Mouse (Mus musculus): ENCODE results near the gene Sbpl. TPM values are rescaled to one million over a fixed set of nuclear protein-coding genes. Genes with fewer than 3 reads are reported as not detected.
"Not testable (repeated sequence)": the region's sequence is repeated elsewhere in the genome, so short reads cannot be mapped to it uniquely, and the experiment has no call there.

Gene Sbpl
- total RNA-seq, 2 experiments from 2014 or later = not detected

DNA sequence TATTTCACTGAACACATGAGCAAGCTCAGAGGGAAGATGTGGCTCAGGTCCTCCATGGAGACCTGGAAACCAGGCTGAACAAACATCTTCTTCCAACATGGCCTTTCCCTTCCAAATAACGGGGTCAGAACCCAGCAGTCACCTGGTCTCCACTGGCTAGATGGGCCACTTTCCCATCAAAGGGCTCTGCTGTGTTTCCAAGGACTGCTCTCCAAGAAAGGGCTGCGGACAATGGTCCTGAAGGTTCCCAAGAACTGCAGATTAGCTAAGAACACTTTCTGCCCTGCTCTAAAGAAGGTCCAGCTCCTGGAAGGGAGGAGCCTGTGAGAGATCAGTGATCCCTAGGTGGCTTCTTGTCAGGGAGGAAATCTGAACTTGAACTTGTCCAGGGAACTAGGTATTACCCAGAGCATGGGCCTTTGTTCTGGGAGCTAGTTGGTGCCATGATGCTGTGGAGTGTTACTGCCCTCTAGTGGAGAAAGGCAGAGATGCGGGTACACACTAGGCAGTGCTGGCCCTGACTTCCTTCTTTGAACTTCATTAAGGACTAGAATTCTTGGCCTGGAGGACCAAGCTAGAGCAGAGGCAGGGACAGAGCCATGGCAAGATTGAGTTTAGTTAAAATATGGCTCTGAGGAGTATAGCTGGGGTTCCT lies 5.1 kb upstream of the Sbpl start:
- peak; percentile 71 to 87 for DNase-seq

DNA sequence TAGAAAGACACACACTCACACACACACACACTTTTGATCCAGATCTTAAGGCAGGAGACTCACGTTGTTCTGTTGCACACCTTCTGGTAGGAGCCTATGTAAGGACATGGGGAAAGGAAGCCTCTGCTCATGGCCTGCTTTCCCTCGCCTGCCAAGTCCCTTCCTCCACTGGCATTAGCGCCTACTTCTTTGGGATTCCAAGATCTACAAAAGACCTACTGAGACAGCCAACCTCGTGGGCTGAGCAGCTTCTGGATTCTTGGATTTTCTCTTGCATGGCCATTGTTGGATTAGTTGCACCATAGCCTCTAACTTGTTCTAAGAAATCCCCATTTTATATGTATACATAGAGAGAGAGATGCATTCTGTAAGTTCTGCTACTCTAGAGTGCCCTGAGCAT lies 4.2 kb downstream of the Sbpl start:
- not testable (repeated sequence) for DNase-seq

DNA sequence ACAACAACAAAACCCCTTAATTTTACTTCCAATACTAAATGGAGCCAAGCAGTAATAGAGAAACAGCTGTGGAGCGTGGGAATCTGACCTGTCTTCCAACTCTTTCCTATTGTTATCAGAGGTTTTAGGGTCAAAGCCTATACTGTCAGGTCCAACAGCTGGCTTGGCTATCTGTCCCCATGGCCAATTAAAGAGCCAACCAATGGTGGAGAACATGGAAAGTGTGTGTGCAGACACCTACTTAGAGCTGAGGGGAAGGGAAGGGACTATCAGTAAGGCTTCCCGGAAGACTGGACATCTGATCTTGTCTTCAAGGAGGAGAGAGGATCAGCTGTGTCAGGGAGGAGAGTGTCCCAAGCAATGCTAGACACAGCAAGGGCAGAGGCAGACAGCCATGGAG lies 6.0 kb downstream of the Sbpl start:
- no peak for DNase-seq

DNA sequence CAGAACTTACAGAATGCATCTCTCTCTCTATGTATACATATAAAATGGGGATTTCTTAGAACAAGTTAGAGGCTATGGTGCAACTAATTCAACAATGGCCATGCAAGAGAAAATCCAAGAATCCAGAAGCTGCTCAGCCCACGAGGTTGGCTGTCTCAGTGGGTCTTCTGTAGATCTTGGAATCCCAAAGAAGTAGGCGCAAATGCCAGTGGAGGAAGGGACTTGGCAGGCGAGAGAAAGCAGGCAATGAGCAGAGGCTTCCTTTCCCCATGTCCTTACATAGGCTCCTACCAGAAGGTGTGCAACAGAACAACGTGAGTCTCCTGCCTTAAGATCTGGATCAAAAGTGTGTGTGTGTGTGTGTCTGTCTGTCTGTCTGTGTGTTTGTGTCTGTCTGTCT lies 7.6 kb downstream of the Sbpl start:
- not testable (repeated sequence) for DNase-seq

DNA sequence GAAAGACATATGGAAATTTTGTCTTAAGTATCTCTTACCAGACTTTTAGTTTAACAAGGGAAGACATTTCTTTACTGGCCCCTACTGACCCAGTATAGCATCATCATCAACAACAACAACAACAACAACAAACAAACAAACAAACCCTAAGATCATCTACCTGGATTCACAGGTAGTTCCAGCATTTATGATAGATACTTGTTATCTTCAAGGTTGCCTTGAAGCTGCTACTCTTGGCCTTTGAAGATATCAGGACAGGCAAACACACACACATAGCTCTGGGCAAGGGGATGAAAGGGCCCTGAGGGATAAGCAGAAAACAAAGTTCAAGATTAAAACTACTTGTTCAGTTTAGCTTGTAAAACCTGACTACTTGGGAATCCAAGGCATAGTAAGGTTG lies 13.7 kb downstream of the Sbpl start, which contains the start of gene Sbp:
Gene Sbp, plus strand, starts transcription at position 301 of the 400 bp plus-strand sequence.
- DNase-seq = no peak

DNA sequence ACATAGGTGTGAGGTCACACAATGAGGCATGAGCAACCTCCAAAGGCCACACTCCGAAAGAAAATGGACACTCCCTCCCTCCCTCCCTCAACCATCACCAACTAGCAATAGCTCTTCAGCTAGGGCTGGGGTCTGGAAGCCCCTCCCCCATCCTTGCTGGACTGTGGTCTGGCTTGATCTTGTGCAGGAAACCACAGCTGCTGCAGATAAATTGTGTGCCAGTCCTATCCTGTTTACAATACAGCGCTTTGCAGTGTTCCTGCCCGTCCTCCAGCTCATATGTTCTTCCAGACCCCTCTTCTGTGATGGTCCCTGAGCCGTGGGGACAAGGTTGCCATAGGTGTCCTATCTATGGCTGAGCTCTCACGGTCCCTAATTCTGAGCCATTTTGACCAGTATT lies 23.9 kb downstream of the Sbpl start:
- no peak for DNase-seq

DNA sequence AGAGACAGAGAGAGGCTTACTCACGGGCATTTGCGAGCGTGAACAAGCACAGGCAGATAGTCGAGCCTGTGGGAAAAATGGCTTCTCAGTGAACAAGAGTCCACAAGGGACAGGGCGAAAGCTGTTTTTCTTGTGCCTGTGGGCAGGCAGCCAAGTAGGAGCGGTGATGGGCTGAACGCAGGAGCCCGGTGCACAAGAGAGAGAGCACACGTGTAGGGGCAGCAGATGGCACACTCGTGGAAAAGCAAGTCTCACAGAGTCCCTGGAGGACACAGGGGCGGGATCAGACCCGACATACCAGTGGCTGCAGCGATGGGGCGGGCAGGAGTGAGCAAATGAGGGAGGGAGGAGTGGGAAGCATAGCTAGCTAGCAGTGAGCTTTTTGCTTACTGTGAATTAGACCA lies 30.0 kb downstream of the Sbpl start:
- DNase-seq = peak; percentile 74 to 75

DNA sequence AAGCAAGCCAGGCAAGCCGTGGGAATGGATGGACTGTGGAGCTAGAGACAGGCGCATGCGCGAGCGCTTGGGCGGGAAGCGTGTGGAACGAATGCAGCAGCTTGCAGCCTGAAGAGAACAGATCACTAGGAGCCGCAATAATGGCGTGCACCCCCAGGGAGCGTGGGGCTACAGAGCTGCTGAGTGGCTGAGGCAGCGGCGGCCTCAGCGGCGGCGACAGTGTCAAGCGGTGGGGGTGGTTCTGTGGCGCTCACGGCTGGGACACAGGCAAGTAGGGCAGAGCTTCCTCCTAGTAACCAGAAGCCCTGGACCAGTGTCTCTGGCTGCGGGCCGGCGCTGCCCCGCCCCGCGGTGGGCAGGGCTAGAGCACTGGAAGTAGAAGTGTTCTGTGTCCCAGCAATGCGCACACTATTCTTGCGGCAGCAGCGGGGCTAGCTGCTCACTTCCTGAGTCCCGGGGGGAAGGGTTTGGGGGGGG lies 30.5 kb downstream of the Sbpl start:
- DNase-seq = peak; percentile 96 to 97

DNA sequence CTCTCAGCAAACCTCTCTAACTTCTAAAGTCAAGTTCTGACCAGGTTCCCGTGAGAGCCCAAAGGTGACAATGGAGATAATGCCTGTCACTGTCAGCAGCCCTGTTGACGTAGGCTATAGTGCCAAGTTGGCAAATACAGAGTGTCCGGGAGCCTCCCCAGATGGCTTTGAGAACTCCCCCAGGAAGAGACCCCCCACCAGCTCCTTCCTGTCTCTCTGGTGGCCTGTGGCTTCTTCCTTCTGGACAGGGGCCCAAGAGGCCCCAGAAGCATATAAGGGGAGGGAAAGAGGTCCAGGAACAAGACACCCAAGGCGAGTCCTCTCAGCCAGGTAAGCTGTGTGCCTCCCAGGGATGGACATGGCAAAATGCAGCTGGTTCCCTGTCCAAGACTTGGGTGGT lies 37.9 kb downstream of the Sbpl start, which contains the start of gene Dcpp3:
Gene Dcpp3, plus strand, starts transcription at position 301 of the 400 bp plus-strand sequence.
- not testable (repeated sequence) for DNase-seq

Other genes with a start within 250 kb of the Sbpl start
- gene 1520401A03Rik, start 232.5 kb downstream of the Sbpl start, total RNA-seq (2021) = not detected
- gene Pkmyt1, start 228.9 kb downstream of the Sbpl start, total RNA-seq (2021) = 1 to 10 TPM; 1.1 to 1.4 TPM
- 10 to 100 TPM; 22.9 to 29.2 TPM for gene Paqr4, start 214.4 kb downstream of the Sbpl start, total RNA-seq (2021)
- gene Kremen2, start 209.4 kb downstream of the Sbpl start, total RNA-seq (2021) = under 1 TPM; 0.15 to 0.18 TPM
- 10 to 100 TPM; 38.1 to 40.7 TPM for gene Flywch1, start 183.7 kb downstream of the Sbpl start, total RNA-seq (2021)
- gene Flywch2, start 169.2 kb downstream of the Sbpl start, total RNA-seq (2021) = under 1 TPM in 1 of 2 experiments, not detected in 1; 0.55 TPM
- 100 to 1,000 TPM; 125 to 153 TPM for gene Srrm2, start 164.7 kb downstream of the Sbpl start, total RNA-seq (2021)
- gene Elob, start 126.1 kb downstream of the Sbpl start, total RNA-seq (2021) = 100 to 1,000 TPM; 357 to 360 TPM
- not detected for gene Prss33, start 119.2 kb downstream of the Sbpl start, total RNA-seq (2021)
- not detected for gene Prss32, start 111.4 kb downstream of the Sbpl start, total RNA-seq (2021)
- not detected for gene Prss41, start 111.1 kb downstream of the Sbpl start, total RNA-seq (2021)
- not detected for gene Prss21, start 87.2 kb downstream of the Sbpl start, total RNA-seq (2021)
- gene Dcpp1, start 74.4 kb downstream of the Sbpl start, total RNA-seq (2021) = not detected
- gene Dcpp2, start 74.4 kb downstream of the Sbpl start, total RNA-seq (2021) = not detected
- gene Dcpp3, start 37.8 kb downstream of the Sbpl start, total RNA-seq (2021) = not detected
- gene Sbp, start 13.6 kb downstream of the Sbpl start, total RNA-seq (2021) = not detected
- gene Prss30, start 25.3 kb upstream of the Sbpl start, total RNA-seq (2021) = not detected
- not detected for gene Prss22, start 42.8 kb upstream of the Sbpl start, total RNA-seq (2021)
- gene Prss27, start 82.9 kb upstream of the Sbpl start, total RNA-seq (2021) = not detected
- 1 to 10 TPM; 7.5 to 7.8 TPM for gene Kctd5, start 118.2 kb upstream of the Sbpl start, total RNA-seq (2021)
- gene Pdpk1, start 195.7 kb upstream of the Sbpl start, total RNA-seq (2021) = 10 to 100 TPM; 39.7 to 41.1 TPM
- gene Amdhd2, start 208.5 kb upstream of the Sbpl start, total RNA-seq (2021) = 10 to 100 TPM in 1 of 2 experiments, 1 to 10 TPM in 1; 8.3 to 13.5 TPM
- gene Atp6v0c, start 214.4 kb upstream of the Sbpl start, total RNA-seq (2021) = 100 to 1,000 TPM; 241 to 255 TPM

Data from heart, adult 18-20 months (tissue).